Mouse (Mus musculus) c-Kit-positive CD71-negative TER-119-negative erythroid progenitor cells, embryonic 14.5 days (primary cell): ENCODE measurements around the gene L3mbtl4.
A peak's percentile ranks its signal among the peaks of the same experiment; 100 is the strongest.

Source experiments
- DNase-seq: peaks from one replicate; pipeline ENCODE4 v3.0.0-alpha.2; 2013; ENCODE audit warnings: low read depth

Gene L3mbtl4

DNA sequence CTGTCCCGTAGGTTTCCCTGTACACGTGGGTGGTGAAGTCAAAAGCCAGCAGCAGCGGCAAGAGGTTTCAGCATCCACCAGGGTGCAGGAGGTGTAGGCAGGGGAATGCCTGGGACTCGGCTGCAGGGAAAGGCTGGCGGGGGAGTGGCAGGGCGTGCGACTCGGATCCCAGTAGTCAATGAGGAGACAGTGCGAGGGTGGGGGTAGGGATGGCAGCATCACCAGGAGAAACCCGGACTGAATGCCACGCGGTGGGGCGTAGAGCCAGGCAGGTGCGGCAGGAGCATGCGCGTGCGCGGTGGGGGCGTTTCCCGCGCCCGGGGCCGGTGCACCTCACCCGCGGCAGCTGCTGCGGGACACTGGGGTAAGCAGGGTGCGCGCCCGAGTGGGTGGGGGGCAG is at the start of gene L3mbtl4:
Gene L3mbtl4, plus strand, starts transcription at position 271 of the 400 bp plus-strand sequence.
- no peak for DNase-seq

DNA sequence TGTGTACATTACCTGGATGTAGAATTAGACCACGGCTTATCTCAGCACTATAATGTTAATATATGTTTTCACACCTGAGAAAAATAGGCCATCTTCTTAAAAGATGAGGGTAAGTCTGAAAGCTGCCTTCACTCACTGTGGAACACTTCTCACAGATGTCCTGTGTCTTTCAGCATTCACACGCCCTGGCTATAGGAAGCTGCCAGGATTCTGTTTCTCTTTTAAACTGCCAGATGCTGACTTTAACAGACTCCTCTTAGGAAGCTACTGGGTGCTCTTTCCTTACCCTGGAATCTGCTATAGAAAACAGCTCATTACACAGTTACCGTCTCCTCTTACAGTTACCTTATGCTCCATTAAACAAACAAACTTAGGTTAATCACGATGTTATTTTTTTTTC is 43.1 kb upstream of the L3mbtl4 start:
- DNase-seq: no peak

DNA sequence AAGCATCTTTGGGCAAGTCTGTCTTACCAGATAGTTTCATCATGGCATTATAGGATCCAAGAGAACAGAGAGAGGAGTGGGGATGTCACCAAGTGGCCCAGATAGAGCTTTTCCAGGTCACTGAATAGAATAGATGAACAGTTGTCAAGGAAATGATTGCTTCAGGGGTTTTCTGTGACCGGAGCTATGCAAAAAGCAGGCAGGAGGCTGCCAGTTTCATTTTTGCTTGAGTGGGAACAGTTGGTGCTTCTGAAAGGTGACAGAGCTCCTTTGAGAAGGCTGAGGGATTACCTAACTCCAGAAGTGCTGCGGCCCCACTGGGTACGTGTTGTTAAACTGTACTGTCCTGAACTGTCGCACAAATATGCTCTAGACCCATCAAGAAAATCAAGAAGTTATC is 38.2 kb upstream of the L3mbtl4 start:
- DNase-seq: no peak

DNA sequence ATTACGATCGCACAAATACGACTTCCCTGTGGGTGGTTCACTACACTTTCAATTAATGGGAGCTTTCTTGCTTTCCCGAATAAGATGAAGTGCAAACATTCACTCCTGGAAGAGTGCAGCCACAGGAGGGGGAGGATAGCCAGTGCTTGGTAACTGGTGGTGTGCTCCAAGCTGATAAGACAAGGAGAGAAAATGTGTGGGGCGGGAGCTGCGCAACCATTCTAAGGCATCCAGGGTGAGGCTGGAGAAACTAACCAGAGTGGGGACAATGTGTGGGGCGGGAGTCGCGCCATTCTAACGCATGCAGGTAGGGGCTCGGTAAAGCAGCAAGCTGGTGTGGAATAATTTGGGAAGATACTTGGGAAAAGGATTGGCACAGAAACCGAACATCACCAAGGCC is 36.6 kb upstream of the L3mbtl4 start:
- DNase-seq: no peak

DNA sequence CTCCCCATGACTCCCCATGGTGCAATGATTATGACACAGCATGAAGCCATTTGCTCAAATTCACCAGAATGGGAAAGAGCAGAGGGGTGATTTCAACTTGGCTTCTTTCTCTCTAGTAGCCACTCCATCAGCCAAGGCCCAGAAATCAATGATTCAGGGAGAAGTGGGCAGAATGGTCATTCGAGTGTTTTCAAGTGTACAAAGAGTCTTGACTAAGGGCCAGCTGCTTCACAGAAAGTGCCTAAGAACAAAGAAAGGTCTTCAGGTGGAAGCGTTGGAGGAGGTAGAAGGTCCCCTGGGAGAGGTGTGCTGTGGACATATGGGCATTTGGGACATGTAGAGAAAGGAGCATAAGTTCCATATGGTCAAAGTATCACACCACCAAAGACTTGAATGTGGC is 33.4 kb upstream of the L3mbtl4 start:
- DNase-seq: no peak

DNA sequence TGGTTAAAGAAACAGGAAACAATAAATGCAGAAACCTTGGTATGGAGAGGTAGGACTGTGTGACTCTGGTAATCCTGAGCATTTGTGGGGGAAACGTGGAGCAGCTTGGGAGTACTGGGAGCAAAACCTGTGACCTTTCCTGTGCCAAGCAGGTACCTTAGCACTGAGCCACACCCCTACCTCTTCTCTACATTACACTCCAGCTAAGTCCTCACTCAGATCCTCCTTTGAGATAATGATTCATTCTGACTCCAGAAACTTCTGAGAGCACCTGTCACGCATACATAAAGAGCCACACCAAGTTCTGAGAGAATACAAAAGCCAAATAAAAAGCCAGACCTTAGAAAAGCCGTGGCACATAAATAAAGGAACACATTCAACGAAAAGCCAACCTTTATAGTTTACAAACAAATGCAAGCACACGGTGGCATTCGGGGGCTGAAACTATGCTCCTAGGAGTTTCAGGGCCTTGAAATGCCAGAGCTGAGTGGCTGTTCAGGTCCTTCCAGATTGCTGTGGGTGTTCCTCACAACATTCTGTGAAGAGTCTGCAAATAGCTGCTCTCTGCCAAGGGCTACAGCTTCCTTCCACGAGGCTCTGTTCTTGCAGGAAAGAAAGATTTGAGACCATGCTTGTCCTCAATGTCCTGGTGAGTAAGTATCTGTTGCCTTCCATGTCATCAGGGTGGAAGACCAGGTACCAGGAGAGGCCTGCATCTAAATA is 8.6 kb upstream of the L3mbtl4 start:
- DNase-seq: no peak

DNA sequence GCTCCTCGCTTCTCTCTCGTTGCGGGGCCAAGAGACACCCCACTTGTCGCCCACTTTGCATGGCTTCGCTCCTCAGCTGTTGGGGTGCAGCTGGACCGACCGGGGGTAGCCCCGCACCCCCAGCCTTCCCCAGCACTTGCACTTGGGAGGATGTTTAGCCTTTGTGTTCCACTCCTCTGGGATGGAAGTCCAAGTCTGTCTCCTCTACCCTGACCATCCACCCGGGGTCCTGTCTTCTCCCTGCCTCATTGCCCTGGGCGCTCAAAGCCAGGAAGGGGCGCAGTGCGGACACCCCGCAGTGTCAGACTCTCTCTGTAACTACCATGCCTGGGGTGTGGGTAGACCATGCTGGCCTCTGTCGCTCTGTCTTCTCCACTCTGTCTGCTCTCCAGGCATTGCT is 357 bp downstream of the L3mbtl4 start:
- no peak for DNase-seq

DNA sequence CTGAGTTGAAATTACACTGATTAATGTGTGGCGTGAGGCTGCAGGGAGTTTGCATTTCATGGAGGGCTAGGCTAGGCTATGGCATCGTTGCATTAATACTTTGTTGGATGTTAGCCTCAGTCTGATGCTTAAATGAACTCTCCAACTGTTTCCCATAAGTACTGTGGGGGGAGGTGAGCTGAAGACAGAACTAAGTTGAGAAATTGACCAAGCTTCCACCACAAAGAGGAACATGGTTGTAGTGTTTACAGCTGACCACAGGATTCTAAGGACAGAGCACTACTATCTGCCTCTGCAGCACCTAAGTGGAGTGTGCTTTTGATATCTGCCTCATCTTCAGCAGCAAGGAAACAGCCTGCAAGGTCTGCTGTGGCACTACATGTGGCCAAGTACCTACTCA is 1.5 kb downstream of the L3mbtl4 start:
- DNase-seq: peak; percentile 7

- DNase-seq: no peak
These were observed 7.3 kb downstream of the L3mbtl4 start for GRCm38 (mm10) chr17:68280915-68281314.

- DNase-seq: no peak
These were observed 11.7 kb downstream of the L3mbtl4 start for GRCm38 (mm10) chr17:68285119-68285782.

GRCm38 (mm10) chr17:68288094-68288493 is 14.5 kb downstream of the L3mbtl4 start:
- no peak for DNase-seq

- DNase-seq: no peak
These were observed 15.1 kb downstream of the L3mbtl4 start for GRCm38 (mm10) chr17:68288699-68289098.

DNA sequence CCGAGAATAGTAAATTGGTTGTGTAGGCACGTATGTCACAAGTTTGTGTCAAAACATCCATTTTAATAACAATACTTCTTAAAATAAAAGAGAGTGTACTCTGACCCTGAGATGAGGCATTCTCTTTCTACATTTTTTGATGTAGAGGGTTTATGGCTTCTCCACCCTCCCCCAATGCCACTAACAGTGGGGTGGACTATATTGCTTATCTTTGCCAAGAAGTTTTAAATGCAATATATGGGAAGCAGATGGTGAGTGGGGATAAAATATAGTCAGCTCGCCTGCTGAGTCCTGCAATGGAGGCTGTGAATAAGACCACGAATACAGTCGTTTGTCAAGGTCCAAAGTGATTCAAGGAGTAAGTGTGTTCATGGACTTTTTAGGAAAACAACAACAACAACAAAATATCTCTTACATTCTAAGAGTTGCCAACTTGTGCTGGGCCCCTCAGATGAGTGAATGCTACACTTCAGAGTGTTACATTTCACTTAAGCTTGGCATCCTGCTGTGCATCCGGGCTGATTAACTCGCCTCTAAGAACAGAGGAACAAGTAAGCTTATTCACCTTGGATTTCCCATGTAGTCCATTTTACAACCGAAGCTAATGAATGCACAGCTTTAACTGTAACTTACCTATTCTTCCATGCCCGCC is 18.2 kb downstream of the L3mbtl4 start:
- no peak for DNase-seq

DNA sequence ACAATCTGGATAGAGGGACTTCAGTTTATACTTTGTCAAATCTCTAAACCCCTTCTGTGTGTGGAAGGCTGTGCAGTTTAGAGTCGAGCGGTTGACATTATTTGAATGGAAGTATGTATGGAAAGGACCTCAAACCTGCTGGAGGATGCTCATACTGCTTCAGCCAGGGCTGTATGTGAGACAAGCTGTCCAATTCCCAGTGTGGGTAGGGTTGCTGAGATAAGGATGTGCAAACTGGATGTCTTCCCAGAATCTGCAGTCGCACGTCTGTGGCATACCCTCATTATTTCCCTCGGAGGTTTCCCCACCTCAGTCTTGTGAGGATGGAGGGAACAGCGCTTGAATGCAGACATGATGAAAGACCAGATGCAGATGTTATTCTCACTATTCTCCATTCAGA is 34.8 kb downstream of the L3mbtl4 start:
- no peak for DNase-seq

DNA sequence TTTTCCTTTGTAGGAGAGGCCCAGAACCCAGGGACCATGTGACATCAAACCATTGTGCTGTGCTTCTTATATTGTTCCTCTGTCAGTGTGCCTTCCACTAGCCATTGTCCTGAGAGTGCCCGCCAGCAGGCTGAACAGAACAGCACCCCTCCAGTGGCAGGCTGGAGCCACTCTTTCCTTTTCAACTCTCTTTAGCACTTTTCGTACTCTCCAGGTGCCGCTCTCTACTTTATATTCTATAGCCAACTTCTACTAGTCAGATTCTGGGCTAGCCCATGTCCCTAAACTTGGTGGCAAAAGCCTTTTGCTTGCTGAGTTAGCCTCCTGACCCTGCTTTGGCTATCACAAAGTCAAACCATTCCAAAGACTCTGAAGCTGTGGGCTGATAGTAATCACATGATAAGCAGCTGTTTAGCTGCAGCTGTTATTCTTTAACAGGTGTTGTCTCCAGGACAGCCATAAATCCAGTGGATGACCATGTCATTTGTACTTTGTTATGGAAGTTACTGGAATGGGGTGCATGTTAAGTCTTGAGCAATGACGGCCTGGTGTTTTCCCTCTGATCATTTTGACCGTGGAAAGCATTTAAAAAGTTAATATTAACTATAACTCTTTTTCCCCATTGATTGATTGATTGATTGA is 38.8 kb downstream of the L3mbtl4 start:
- DNase-seq: no peak

- no peak for DNase-seq
These were observed 47.3 kb downstream of the L3mbtl4 start for GRCm38 (mm10) chr17:68320940-68321339.

GRCm38 (mm10) chr17:68322607-68323006 is 49.0 kb downstream of the L3mbtl4 start:
- DNase-seq: no peak

GRCm38 (mm10) chr17:68332225-68332624 is 58.6 kb downstream of the L3mbtl4 start:
- no peak for DNase-seq

DNA sequence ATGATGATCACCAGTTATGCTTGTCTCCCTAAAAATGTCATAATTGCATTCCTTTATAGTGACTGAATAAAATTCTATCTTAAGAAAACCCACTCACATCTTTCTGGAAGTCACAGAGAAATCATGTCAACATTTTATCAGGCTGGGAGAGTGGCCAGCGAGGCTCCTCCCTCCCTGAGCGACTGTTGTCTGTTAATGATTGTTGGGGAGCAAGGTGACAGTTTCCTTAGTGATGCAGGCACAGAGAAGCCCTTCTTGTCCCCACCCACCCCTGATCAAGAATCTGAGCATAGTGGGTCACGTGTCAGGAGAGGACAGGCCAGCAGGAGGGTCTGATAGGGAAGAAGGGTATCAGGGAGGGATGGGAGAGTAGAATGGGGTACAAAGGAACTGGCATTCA is 59.8 kb downstream of the L3mbtl4 start:
- no peak for DNase-seq

DNA sequence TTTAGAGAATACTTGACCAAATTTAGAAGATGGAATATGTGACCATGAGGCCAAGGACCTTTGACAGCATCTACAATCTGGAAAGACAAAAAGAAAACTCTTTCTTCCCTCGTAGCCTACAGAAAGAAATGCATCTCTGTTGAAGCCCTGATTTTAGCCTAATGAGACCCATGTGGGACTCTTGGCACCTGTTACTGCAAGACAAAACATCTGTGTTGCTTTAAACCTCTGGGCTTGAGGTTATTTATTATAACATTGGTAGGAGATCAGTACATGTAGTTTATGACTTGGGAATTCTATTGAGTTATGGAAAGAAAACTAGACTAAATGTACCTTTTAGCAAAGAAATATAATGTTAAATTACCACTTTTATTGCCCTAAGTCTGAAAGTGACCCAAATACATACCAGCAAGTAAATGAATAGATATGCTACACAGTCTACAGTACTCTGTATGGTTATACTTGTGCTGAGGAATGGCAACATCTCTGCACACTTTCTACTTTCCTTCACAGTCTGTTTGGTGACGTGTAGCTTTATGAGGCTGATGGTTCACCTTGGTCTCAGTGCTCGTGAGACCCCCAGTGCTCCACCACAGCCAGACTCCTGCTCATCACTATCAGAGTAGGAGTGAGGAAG is 65.4 kb downstream of the L3mbtl4 start:
- no peak for DNase-seq

- DNase-seq: no peak
These were observed 84.1 kb downstream of the L3mbtl4 start for GRCm38 (mm10) chr17:68357687-68358086.

- DNase-seq: no peak
These were observed 97.5 kb downstream of the L3mbtl4 start for GRCm38 (mm10) chr17:68371101-68371500.
